Mouse (Mus musculus) midbrain, embryonic 16.5 days (tissue): ENCODE measurements at regions not wholly inside any gene's neighbourhood (a gene's known extent, or its start where the extent isn't known, plus 50 kb on each side); places are given as distances from the start of the nearest gene placed in this dataset.
A peak's percentile ranks its signal among the peaks of the same experiment; 100 is the strongest.
"Not testable (repeated sequence)": the region's sequence is repeated elsewhere in the genome, so short reads cannot be mapped to it uniquely, and the experiment has no call there.

Experiments
- ATAC-seq: fragments of 200-750 bp; cut with Nextera tagmentation; 2 replicates; pipeline ENCODE4 v1.8.0; 2017; ENCODE audit warnings: moderate TSS enrichment
- H3K27ac ChIP-seq: fragments of 300-500 bp; sonication (generic); 2 replicates; pipeline ENCODE4 v1.5.1; 2014; ENCODE audit warnings: mild to moderate bottlenecking, low read length, mixed read lengths
- H3K27me3 ChIP-seq: fragments of 300-500 bp; sonication (generic); 2 replicates; pipeline ENCODE4 v1.6.1; 2014; ENCODE audit warnings: low read depth, low read length, mixed read lengths; ENCODE audit not compliant: control insufficient read depth, insufficient read depth
- H3K36me3 ChIP-seq: fragments of 300-500 bp; sonication (generic); 2 replicates; pipeline ENCODE4 v1.6.1; 2014; ENCODE audit warnings: mild to moderate bottlenecking, low read length, moderate library complexity, mixed read lengths; ENCODE audit not compliant: control insufficient read depth, insufficient read depth
- H3K4me1 ChIP-seq: fragments of 300-500 bp; sonication (generic); 2 replicates; pipeline ENCODE4 v1.6.1; 2014; ENCODE audit warnings: mild to moderate bottlenecking, low read length, mixed read lengths; ENCODE audit not compliant: control insufficient read depth, insufficient read depth
- H3K4me2 ChIP-seq: fragments of 300-500 bp; sonication (generic); 2 replicates; pipeline ENCODE4 v1.6.1; 2014; ENCODE audit warnings: mild to moderate bottlenecking, low read length, mixed read lengths
- H3K4me3 ChIP-seq: fragments of 300-500 bp; sonication (generic); 2 replicates; pipeline ENCODE4 v1.5.1; 2014; ENCODE audit warnings: low read depth, mild to moderate bottlenecking, low read length, moderate library complexity, mixed read lengths
- H3K9ac ChIP-seq: fragments of 300-500 bp; sonication (generic); 2 replicates; pipeline ENCODE4 v1.6.1; 2014; ENCODE audit warnings: low read depth, low read length, mixed read lengths
- H3K9me3 ChIP-seq: fragments of 300-500 bp; sonication (generic); replicated peaks from 2 replicates; pipeline ENCODE4 v1.6.1; 2014; ENCODE audit warnings: mild to moderate bottlenecking, low read length, mixed read lengths; ENCODE audit not compliant: control insufficient read depth, poor library complexity, severe bottlenecking
- WGBS: fragments of 180-500 bp; shearing (Covaris S2); extraction: QIAGEN DNeasy Blood & Tissue Kit; methylation state at CpG from one replicate; pipeline ENCODE4 v1.1.7; 2014; 5-methylcytosine and 5-hydroxymethylcytosine counted together

- not testable (repeated sequence) for H3K9ac ChIP-seq, H3K27ac ChIP-seq, H3K36me3 ChIP-seq, H3K4me2 ChIP-seq, H3K4me1 ChIP-seq, H3K4me3 ChIP-seq, H3K9me3 ChIP-seq, ATAC-seq, H3K27me3 ChIP-seq
- 82% methylated on average over 16 of the region's 16 CpGs for WGBS
Observed at GRCm38 (mm10) chr7:60974116-60974515, 834.1 kb upstream of the Snrpn start.

- 54% methylated on average over 4 of the region's 4 CpGs for WGBS
- H3K4me1 ChIP-seq, result no peaks in the 10 kb centered on the region
- H3K36me3 ChIP-seq, result no peaks in the 10 kb centered on the region
- peak overlapping the region; percentile 31; the same call in 1 of the 2 replicates for H3K9ac ChIP-seq
- peak overlapping the region; percentile 70 for H3K27ac ChIP-seq
- peak overlapping the region; percentile 34 for H3K4me3 ChIP-seq
- ATAC-seq, result no peak; the same call in 1 of the 2 replicates
- H3K27me3 ChIP-seq, result no peaks in the 10 kb centered on the region
- H3K9me3 ChIP-seq, result no peaks in the 10 kb centered on the region
- peak overlapping the region; percentile 26; the same call in 1 of the 2 replicates for H3K4me2 ChIP-seq
Observed at GRCm38 (mm10) chr7:60961188-60961587, 821.2 kb upstream of the Snrpn start.

GRCm38 (mm10) chr7:60939764-60940457 is 799.9 kb upstream of the Snrpn start:
- peak overlapping the region; percentile 45 for H3K4me2 ChIP-seq
- H3K9me3 ChIP-seq, result no peaks in the 10 kb centered on the region
- H3K27ac ChIP-seq, result peak overlapping the region; percentile 50; the same call in 1 of the 2 replicates
- H3K36me3 ChIP-seq, result no peaks in the 10 kb centered on the region
- 53% methylated on average over 3 of the region's 3 CpGs for whole genome bisulfite sequencing
- peak; percentile 82 for ATAC-seq
- H3K9ac ChIP-seq, result no peak overlapping the region
- no peaks in the 10 kb centered on the region for H3K4me1 ChIP-seq
- H3K4me3 ChIP-seq, result peak overlapping the region; percentile 35
- H3K27me3 ChIP-seq, result no peaks in the 10 kb centered on the region
